Mouse (Mus musculus): ENCODE data around the gene Slc4a2.

The Slc4a2 gene

GRCm38 (mm10) chr5:24466762-24467161 is 43.1 kb downstream of the Slc4a2 start:
- DNase-seq (ENCODE audit: low read depth, low spot score) = no peak

GRCm38 (mm10) chr5:24470600-24470999 is 47.0 kb downstream of the Slc4a2 start:
- peak; percentile 70 for DNase-seq (ENCODE audit: low read depth, low spot score)

- no peak for DNase-seq (ENCODE audit: low read depth, low spot score)
Observed at GRCm38 (mm10) chr5:24472884-24473619, 49.4 kb downstream of the Slc4a2 start.

GRCm38 (mm10) chr5:24474025-24474722 is 50.5 kb downstream of the Slc4a2 start:
- DNase-seq (ENCODE audit: low read depth, low spot score) = no peak

GRCm38 (mm10) chr5:24474723-24475261 is 51.2 kb downstream of the Slc4a2 start:
- no peak for DNase-seq (ENCODE audit: low read depth, low spot score)

- DNase-seq (ENCODE audit: low read depth, low spot score) = no peak
Observed at GRCm38 (mm10) chr5:24475476-24476241, 52.0 kb downstream of the Slc4a2 start.

GRCm38 (mm10) chr5:24477909-24478308 is 54.3 kb downstream of the Slc4a2 start:
- DNase-seq (ENCODE audit: low read depth, low spot score) = no peak

GRCm38 (mm10) chr5:24481647-24482046 is 58.0 kb downstream of the Slc4a2 start:
- DNase-seq (ENCODE audit: low read depth, low spot score) = peak; percentile 61

GRCm38 (mm10) chr5:24482247-24483079 is 58.8 kb downstream of the Slc4a2 start:
- no peak for DNase-seq (ENCODE audit: low read depth, low spot score)

GRCm38 (mm10) chr5:24483326-24483725 is 59.7 kb downstream of the Slc4a2 start:
- peak; percentile 61 for DNase-seq (ENCODE audit: low read depth, low spot score)

- no peak for DNase-seq (ENCODE audit: low read depth, low spot score)
Observed at GRCm38 (mm10) chr5:24484963-24485362, 61.3 kb downstream of the Slc4a2 start.

- DNase-seq (ENCODE audit: low read depth, low spot score) = peak; percentile 78
Observed at GRCm38 (mm10) chr5:24486097-24486496, 62.5 kb downstream of the Slc4a2 start.

- DNase-seq (ENCODE audit: low read depth, low spot score) = no peak
Observed at GRCm38 (mm10) chr5:24486738-24487137, 63.1 kb downstream of the Slc4a2 start.

- no peak for DNase-seq (ENCODE audit: low read depth, low spot score)
Observed at GRCm38 (mm10) chr5:24490413-24490920, 66.8 kb downstream of the Slc4a2 start.
